Mouse (Mus musculus) heart, adult 2 months (tissue): ENCODE results near the gene Fads6. TPM values are rescaled to one million over a fixed set of nuclear protein-coding genes. Genes with fewer than 3 reads are reported as not detected.
A peak's percentile ranks its signal among the peaks of the same experiment; 100 is the strongest.

ENCODE experiments used
- DNase-seq, 2 experiments: peaks; one replicate each; pipeline ENCODE4 v3.0.0; 2021
- H3K27ac ChIP-seq: fragments of 200-600 bp; 2 replicates; pipeline ENCODE4 v1.8.1; 2022
- H3K27me3 ChIP-seq: fragments of 200-500 bp; 2 replicates; pipeline ENCODE4 v1.6.1; 2012; ENCODE audit warnings: mild to moderate bottlenecking, low read length, inconsistent platforms, mixed read lengths; ENCODE audit not compliant: control insufficient read depth, insufficient read depth
- H3K36me3 ChIP-seq: fragments of 200-500 bp; 2 replicates; pipeline ENCODE4 v1.6.1; 2012; ENCODE audit warnings: low read length, inconsistent platforms; ENCODE audit not compliant: control insufficient read depth, insufficient read depth
- H3K4me1 ChIP-seq: fragments of 200-500 bp; 2 replicates; pipeline ENCODE4 v1.6.1; 2011; ENCODE audit warnings: low read length; ENCODE audit not compliant: control insufficient read depth, insufficient read depth
- H3K4me3 ChIP-seq: fragments of 200-600 bp; 2 replicates; pipeline ENCODE4 v1.8.1; 2022
- H3K79me2 ChIP-seq: fragments of 200-500 bp; replicated peaks from 2 replicates; pipeline ENCODE4 v1.6.1; 2012; ENCODE audit warnings: mild to moderate bottlenecking, inconsistent platforms, low read length, moderate library complexity, mixed read lengths; ENCODE audit not compliant: control insufficient read depth, insufficient read depth
- H3K9ac ChIP-seq: fragments of 200-500 bp; 2 replicates; pipeline ENCODE4 v1.6.1; 2012; ENCODE audit warnings: low read depth, mild to moderate bottlenecking, control low read depth, inconsistent platforms, low read length, mixed read lengths
- CTCF ChIP-seq: fragments of 200-600 bp; IDR thresholded peaks from 2 replicates; pipeline ENCODE4 v1.8.1; 2022; ENCODE audit warnings: antibody characterized with exemption, mild to moderate bottlenecking, moderate library complexity
- EP300 ChIP-seq: fragments of 200-500 bp; IDR thresholded peaks from 2 replicates; pipeline ENCODE4 v1.6.1; 2011; ENCODE audit warnings: low read depth, low read length, control low read depth; ENCODE audit not compliant: insufficient read depth
- POLR2A ChIP-seq: fragments of 200-500 bp; IDR thresholded peaks from 2 replicates; pipeline ENCODE4 v1.6.1; 2011; ENCODE audit warnings: mild to moderate bottlenecking, low read depth, low read length, control low read depth; ENCODE audit not compliant: insufficient read depth
- WGBS: fragments of 180-500 bp; shearing (Covaris S2); methylation state at CpG from one replicate; pipeline ENCODE4 v1.1.7; 2018; 5-methylcytosine and 5-hydroxymethylcytosine counted together
- intact Hi-C: fragments of 180-260 bp; cut with DNase I; formaldehyde crosslinking; loops from one replicate; pipeline ENCODE4 v1.15.1; 2025
- polyA plus RNA-seq: library from polyadenylated mRNA; depleted of rRNA; stranded (reverse); fragments of >200 nt; gene quantifications from 2 replicates; pipeline ENCODE4 v1.2.3, GENCODE M21; 2012
- total RNA-seq, 2 experiments: library from RNA; stranded (reverse); gene quantifications; 2 replicates each; pipeline ENCODE4 v1.2.3; 2021

Fads6 gene
- total and polyA plus RNA-seq, 3 experiments, result 1.6 to 1.9 (median 1.8) TPM

GRCm38 (mm10) chr11:115283891-115284620, 13.4 kb downstream of the Fads6 start:
- 85% methylated on average over 12 of the region's 12 CpGs for WGBS
- no peak overlapping the region for H3K27ac ChIP-seq
- intact Hi-C loops, result no loop called here

GRCm38 (mm10) chr11:115283486-115283765, 14.0 kb downstream of the Fads6 start:
- TF ChIP-seq CTCF (no peak), EP300 (no peak), POLR2A (no peak)
- 82% methylated on average over 9 of the region's 9 CpGs for WGBS
- Histone ChIP-seq H3K27me3 (no peaks in the 10 kb centered on the region), H3K27ac (no peak overlapping the region), H3K9ac (no peak overlapping the region), H3K79me2 (no peaks in the 10 kb centered on the region), H3K4me1 (peaks cover 1% of the 10 kb centered on the region), H3K4me3 (no peak overlapping the region), H3K36me3 (no peaks in the 10 kb centered on the region)
- peak in 1 of 2 experiments; percentile 15 for DNase-seq
- intact Hi-C loops, result no loop called here

More at GRCm38 (mm10) chr11:115283891-115284620, 13.4 kb downstream of the Fads6 start:
- no peak overlapping the region for H3K4me3 ChIP-seq
- no peak overlapping the region for H3K9ac ChIP-seq
- no peaks in the 10 kb centered on the region for H3K27me3 ChIP-seq
- no peaks in the 10 kb centered on the region for H3K79me2 ChIP-seq
- TF ChIP-seq EP300 (no peak), CTCF (no peak), POLR2A (no peak)
- peak in 1 of 2 experiments; percentile 16 for DNase-seq
- no peaks in the 10 kb centered on the region for H3K36me3 ChIP-seq
- peaks cover 1% of the 10 kb centered on the region for H3K4me1 ChIP-seq

- Histone ChIP-seq H3K36me3 (no peaks in the 10 kb centered on the region), H3K27ac (no peak overlapping the region; the same call in none of the 2 replicates), H3K4me3 (no peak overlapping the region), H3K79me2 (no peaks in the 10 kb centered on the region), H3K4me1 (peaks cover under 1% of the 10 kb centered on the region), H3K27me3 (no peaks in the 10 kb centered on the region), H3K9ac (no peak overlapping the region)
- TF ChIP-seq POLR2A (no peak), EP300 (no peak), CTCF (no peak)
- DNase-seq, result peak in 1 of 2 experiments; percentile 22
- WGBS, result 76% methylated on average over 8 of the region's 8 CpGs
- intact Hi-C loops, result no loop called here
Observed at GRCm38 (mm10) chr11:115282723-115283485, 14.6 kb downstream of the Fads6 start.

- H3K27me3 ChIP-seq, result no peaks in the 10 kb centered on the region
- TF ChIP-seq EP300, result no peak
- no peak for TF ChIP-seq POLR2A
- no peak for TF ChIP-seq CTCF
- intact Hi-C loops, result no loop called here
- H3K4me1 ChIP-seq, result peaks cover 1% of the 10 kb centered on the region
- no peak overlapping the region for H3K9ac ChIP-seq
- 59% methylated on average over 8 of the region's 8 CpGs for WGBS
- H3K79me2 ChIP-seq, result no peaks in the 10 kb centered on the region
- H3K36me3 ChIP-seq, result no peaks in the 10 kb centered on the region
- peak; percentile 52 to 65 for DNase-seq
- peak overlapping the region; percentile 33 for H3K27ac ChIP-seq
- no peak overlapping the region for H3K4me3 ChIP-seq
Observed at GRCm38 (mm10) chr11:115282295-115282694, 15.2 kb downstream of the Fads6 start.

- intact Hi-C loops, result loop anchor here (5.0 kb wide), 1 partner anchor 133 kb away; no protein-coding TSS in a partner anchor
- no peaks in the 10 kb centered on the region for H3K79me2 ChIP-seq
Observed at GRCm38 (mm10) chr11:115279726-115280125, 17.7 kb downstream of the Fads6 start.

GRCm38 (mm10) chr11:115278176-115278575, 19.3 kb downstream of the Fads6 start:
- Histone ChIP-seq H3K36me3 (no peaks in the 10 kb centered on the region), H3K4me1 (peaks cover 1% of the 10 kb centered on the region), H3K27ac (no peak overlapping the region), H3K4me3 (no peak overlapping the region), H3K27me3 (no peaks in the 10 kb centered on the region), H3K9ac (no peak overlapping the region), H3K79me2 (no peaks in the 10 kb centered on the region)
- intact Hi-C loops, result loop anchor here (5.0 kb wide), 1 partner anchor 134 kb away; no protein-coding TSS in a partner anchor
- WGBS, result 77% methylated on average over 6 of the region's 6 CpGs
- TF ChIP-seq CTCF (no peak), POLR2A (no peak), EP300 (no peak)
- no peak for DNase-seq

More at GRCm38 (mm10) chr11:115279726-115280125, 17.7 kb downstream of the Fads6 start:
- TF ChIP-seq POLR2A (no peak), CTCF (no peak), EP300 (no peak)
- DNase-seq, result no peak
- H3K9ac ChIP-seq, result no peak overlapping the region
- H3K4me1 ChIP-seq, result peaks cover 1% of the 10 kb centered on the region
- no peak overlapping the region for H3K4me3 ChIP-seq
- H3K36me3 ChIP-seq, result no peaks in the 10 kb centered on the region
- no peak overlapping the region for H3K27ac ChIP-seq
- no peaks in the 10 kb centered on the region for H3K27me3 ChIP-seq
- 87% methylated on average over 1 of the region's 1 CpGs for WGBS
